Mouse (Mus musculus): ENCODE results near the gene Chrng.

The Chrng gene

GRCm38 (mm10) chr1:87258484-87258883, 54.0 kb downstream of the Chrng start:
- DNase-seq: peak; percentile 9

- no peak for DNase-seq
Observed at GRCm38 (mm10) chr1:87259316-87259715, 54.9 kb downstream of the Chrng start.

Measured in right cerebral cortex, postnatal 4 days (tissue).